Mouse (Mus musculus): ENCODE measurements around the gene Pdia2. TPM values are rescaled to one million over a fixed set of nuclear protein-coding genes. Genes with fewer than 3 reads are reported as not detected.

Pdia2 gene
- 0.15 TPM in 1 of 2 replicates, not detected in the other for polyA plus RNA-seq (2012; rRNA removed)

DNA sequence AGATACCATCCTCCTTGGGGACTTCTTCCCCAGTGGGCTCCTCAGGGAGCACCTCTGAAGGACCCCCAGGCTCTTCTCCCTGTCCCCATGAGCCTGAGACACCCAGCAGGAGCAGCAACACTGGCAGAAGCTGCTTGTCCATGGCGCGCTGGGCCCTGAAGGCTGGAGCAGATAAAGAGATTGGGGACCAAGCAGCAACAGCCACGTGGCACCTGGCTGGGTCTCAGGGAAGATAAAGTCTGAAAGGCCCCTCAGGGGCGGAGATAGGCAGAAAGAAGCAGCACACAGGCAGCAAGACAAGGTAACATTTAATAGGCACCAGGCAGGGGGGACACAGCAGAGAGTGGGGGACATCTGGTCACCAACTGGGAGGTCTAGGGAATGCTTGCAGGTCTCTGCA lies at the start of gene Pdia2:
TSS of gene Pdia2 (minus strand) at position 196 of the 400 bp plus-strand sequence.
- DNase-seq (ENCODE audit: low read depth) = no peak

DNA sequence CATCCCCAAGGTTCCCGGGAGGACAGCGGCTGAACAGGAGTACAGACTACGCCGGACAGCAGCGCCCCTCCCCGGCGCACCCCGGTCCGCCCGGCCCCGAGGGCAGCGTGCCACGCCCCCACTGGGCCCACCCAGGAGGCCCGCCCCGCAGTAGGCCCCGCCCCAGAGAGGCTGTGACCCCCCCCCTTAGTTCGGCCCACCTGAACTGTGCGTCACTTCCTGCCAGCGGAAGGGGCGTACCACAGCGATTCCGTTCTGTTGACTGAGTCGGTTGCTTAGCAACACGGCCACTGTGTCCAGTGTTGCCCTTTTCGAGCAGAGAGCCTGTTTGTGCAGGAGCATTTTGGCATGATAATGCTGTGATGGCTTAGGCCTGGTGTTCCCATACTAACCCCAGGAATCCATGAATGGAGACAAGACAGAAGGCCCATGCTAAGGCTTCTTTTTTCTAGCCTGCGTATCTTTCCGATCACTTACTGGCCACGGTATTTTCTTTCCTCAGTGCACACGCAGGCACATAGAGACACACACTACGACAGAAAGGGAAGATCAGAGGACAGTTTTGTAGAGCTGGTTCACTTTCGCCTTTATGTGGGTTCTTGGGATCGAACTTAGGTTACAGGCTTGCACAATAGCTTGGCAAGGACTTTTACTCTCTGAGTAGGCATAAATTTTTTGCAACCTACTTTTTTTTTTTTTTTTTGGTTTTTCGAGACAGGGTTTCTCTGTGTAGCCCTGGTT lies 45.4 kb upstream of the Pdia2 start, which contains the start of gene Fam234a:
TSS of gene Fam234a (minus strand) at position 142 of the 741 bp plus-strand sequence.
- DNase-seq (ENCODE audit: low read depth) = no peak

DNA sequence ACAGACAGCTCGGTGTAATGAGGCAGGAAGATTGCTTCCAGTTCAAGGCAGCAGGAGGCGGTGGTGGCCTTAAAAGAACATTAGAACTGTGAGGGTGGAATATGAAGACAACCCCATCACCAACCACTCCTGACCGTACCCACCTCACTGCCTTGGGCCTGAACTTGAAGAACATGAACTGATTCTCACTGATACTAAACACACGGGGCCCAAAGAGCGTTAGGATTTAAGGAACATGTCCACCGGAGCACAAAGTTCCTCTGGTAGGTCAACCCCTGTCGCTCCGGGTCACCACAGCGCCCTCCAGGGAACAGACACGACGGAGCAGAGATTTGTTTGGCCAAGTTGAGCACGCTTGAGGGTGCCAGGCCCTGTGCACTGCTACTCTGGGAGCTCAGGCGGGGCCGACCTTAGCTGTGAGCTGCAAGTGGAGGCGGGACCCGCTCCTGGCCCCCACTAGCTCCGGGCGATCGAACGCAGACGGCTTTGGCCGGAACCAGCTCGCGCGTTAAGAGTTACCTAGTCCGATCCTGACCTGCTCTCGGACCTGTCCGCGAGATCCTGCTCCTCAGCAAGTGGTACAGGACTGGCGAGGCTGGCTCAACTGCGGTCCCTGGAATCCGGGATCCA lies 44.7 kb upstream of the Pdia2 start:
- no peak for DNase-seq (ENCODE audit: low read depth)

DNA sequence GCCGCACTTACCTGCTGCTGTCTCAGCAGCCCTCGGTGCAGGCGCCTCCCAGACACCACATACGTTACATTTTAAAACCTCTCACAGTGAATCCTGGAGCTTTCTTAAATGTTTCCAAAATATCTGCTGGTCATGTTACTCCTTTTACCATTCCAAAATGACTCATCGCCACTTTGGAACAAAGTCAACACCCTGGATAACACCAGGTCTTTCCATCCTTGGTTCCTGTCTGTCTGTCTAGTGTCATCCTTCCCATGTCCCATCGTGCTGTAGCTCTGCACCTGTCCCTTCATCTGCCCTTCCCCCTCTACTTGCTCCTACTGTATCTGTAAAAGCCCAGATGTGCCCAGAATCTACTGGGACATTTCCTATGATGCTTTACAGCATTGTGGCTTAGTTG lies 42.1 kb upstream of the Pdia2 start:
- no peak for DNase-seq (ENCODE audit: low read depth)

DNA sequence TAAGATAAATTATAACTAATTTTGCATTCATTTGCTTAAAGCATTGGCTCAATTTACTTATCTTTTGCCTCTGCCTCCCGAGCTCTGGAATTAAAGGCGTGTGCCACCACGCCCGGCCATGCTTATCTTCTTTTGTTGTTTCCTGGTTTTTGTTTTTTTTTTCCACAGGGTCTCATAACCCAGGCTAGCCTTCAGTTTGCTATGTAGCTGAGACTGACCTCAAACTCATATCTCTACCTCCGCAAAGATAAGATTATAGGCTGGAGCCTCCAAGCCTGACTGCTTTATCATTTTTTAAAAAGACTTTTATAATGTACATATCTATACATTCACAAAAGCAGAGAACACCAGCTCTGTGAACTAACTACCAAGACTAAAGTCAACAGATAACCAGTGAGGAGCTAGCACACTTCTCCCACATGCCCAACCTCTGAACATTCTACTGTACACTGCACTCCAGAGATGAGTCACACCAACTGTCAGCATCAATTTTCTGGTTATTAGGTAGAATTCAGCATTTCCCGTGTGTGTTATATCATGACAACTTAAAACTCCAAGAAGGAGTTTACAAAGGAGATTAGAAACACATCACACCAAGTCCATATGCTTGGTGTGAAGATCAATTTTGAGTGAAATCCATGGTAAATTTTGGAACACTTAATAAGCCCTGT lies 41.4 kb upstream of the Pdia2 start:
- DNase-seq (ENCODE audit: low read depth) = no peak

DNA sequence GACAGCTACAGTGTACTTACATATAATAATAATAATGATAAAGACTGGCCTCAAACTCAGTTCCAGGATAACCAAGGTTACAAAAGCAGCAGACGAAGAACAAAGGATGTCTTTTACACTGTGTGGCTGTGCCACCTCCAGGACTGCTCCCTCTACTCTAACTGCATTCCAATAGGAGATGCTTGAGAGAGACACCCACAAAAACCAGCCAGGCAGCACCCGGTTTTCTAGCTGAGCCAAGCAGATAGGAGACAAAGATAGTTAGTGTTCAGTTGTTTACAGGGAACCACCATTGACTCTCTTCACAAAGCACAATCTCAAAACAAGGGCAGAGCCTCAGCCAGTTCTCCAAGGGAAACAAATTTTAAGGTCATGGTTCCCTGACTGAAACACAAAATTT lies 40.7 kb upstream of the Pdia2 start:
- DNase-seq (ENCODE audit: low read depth) = no peak

DNA sequence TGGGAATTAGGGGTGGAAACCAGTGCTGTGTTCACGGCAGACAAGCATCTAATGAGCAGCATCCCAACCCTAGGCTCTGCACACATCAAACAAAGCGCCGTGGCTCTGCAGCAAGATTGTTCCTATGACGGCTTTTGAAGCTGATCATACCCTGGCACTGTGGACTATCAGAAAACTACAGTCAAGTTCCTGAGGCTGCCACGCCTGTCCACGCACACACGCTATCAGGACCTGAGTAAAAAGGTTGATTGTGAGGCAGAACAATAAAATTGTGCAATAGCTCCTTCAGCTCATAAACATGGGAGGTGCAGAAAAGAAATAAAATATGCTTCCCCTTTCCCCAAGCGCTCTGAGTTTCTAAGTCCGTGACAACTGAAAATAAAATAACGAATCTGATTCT lies 38.8 kb upstream of the Pdia2 start:
- no peak for DNase-seq (ENCODE audit: low read depth)

DNA sequence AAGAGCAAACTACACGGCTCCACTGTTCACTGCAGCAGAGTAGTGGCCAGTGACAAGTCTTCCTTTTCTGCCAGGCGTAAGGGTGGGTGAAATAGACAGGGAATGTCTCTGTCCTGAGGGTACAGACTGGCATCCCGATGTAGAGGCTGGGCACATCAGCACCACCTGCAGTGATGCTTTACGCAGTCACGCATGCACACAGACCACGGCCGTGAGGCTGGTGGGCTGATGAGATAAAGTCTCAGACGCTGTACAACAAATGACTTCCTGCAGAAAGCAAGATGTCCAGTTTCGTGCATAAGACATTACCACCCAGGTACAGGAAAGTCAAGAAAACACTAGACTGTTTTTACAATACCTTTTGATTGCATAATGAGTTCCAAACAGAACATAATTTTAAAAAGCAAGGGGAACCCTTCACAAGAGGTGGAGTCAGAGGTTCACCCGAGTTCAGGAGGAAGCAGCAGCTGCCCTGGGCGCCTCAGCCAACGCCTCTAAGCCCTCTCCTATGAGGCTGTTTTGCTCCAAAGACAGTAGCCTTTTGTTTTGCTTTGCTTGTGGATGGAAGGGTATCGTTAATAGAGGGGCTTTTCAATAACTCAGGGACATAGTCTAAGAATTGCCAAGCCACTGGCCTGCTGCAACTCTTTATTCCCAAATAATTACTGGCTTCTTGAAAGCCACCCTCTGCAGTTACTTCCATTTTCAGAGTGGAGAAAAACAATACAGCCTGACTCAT lies 36.4 kb upstream of the Pdia2 start:
- DNase-seq (ENCODE audit: low read depth) = no peak

DNA sequence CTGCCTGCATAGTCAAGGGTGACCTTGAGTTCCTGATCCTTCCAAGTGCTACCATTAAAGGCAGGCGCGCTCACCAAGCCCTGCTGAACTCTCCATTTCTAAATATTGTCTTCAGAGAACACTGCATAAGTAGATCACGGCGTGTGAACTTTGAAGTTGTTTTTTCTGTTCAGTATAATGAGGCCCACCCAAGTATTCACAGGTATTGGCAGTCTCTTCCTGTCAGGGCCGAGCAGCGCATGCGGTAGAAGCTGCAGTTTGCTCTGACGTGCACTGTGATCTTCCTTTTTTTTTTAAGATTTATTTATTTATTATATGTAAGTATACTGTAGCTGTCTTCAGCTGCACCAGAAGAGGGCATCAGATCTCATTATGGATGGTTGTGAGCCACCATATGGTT lies 35.5 kb upstream of the Pdia2 start:
- DNase-seq (ENCODE audit: low read depth) = no peak

DNA sequence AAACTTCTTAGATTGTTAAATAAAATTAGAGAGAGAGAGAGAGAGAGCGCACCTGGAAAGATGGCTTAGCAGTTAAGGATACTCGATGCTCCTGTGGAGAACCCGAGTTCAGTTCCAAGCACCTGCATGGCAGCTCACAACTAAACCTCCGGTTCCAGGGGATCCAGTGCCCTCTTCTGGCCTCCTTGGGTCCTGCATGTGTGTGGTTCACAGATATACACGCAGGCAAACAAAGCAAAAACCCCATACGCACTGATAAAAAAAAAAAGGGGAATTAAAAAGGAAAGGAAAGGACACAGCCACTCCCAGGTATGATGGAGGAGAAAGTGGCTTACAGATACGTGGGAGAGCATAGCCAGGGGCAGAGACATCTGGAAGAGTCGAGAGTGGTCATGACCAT lies 34.0 kb upstream of the Pdia2 start:
- no peak for DNase-seq (ENCODE audit: low read depth)

DNA sequence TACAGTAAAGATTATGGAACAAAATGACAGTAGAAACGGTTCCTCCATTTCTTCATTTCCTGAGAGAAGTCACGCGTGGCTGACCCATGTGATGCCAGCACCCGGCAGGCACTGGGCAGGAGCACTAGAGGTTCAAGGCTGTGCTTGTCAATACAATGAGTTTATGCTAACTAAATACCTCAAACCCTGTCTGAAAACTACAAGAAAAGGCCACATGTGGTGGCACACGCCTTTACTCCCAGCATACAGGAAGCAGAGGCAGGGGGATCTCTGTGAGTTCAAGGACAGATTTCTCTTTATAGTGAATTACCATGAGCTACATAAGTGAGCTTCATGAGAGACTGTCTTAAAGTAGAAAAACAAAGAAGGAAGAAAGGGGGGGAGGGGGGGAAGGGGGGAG lies 32.3 kb upstream of the Pdia2 start:
- no peak for DNase-seq (ENCODE audit: low read depth)

DNA sequence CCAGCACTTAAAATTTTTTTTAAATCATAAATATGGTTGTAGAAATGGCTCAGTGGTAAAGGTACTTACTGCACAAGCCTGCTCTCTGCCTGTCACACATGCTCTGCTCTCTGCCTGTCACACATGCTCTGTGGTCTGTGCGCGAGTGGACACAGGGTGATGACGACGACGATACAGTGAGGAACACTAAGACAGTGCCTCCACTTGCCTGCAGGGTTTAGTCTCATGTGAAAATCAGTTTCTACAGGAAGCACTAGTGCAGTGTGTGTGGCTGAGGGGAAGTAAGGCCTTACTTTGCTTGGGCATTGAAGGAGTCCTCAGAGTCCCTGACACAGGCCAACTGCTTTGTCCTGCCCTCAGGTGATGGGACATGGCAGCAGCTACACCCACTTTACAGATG lies 30.9 kb upstream of the Pdia2 start:
- no peak for DNase-seq (ENCODE audit: low read depth)

DNA sequence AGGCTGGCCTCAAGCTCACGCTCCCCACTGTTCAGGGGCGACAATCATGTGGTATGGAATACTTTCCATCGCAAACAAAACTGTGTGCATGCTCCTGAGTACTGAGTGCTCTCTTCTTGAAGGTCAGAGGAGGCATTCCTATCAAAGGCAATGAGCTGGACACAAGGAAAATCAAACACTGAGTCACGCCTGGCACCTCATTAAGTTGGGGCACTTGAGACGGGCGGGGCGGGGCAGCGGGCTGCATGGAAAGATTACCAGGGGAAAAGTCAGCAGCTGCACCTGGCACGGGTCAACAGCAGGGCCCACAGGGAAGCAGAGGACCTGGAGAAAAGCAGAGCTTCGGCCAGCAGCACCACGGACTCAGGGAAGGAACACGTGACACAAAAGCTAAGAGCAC lies 26.3 kb upstream of the Pdia2 start:
- DNase-seq (ENCODE audit: low read depth) = no peak

DNA sequence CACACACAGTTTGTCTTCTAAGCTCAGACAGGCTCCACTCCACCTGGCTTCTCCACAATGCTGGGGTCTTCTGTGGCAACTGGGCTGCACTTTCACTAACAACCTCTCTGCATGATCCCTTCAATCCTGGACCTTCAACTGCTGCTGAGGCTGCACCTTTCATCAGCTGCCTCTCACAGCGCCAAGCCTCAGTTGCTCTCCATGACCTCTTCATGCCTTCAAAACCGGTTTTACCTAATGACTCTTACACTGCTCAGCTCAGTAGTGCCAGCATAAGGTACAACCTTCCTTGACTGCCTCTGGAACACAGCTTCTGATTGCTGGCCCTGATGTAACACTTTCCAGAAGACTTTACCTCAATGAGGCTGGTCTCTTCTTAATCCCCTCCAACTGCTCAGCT lies 22.6 kb upstream of the Pdia2 start:
- DNase-seq (ENCODE audit: low read depth) = no peak

DNA sequence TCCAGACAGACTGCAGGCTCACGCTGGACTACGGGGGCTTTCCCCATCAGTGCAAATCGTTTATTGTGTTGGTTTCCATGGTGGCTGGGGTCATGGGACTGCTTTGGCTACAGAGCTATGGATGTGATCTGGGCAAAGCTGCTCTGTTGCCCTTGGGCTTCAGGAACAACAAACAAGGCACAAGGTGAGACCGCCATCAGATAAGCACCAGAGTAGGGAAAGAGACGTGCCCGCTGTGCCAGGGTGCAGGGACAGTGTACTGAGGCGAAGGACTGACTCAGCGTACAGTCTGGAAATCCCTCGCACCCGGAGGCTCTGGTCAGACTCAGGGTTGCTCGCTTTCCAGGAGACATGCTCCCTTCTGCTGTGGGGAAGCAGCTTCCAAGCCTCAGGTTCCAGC lies 13.8 kb upstream of the Pdia2 start:
- DNase-seq (ENCODE audit: low read depth) = no peak

DNA sequence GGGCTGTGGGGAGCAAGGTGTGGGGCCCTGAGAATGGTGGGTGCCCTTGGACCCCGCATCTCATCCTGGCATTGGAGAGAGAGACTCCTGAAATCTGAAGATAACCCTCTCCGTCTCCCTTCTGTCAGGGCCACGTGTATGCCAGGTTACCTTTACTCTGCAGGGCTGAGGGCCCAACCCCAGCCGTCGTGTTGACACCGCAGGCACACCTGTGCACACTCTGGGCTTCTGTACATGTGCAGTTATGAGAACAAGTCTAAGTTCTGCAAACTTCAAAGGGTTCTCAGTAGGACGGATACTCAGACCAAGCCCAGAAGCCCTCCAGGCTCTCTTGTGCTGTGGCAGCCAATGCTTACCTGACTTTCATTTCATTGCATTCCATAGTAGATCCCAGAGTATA lies 13.4 kb upstream of the Pdia2 start:
- no peak for DNase-seq (ENCODE audit: low read depth)

DNA sequence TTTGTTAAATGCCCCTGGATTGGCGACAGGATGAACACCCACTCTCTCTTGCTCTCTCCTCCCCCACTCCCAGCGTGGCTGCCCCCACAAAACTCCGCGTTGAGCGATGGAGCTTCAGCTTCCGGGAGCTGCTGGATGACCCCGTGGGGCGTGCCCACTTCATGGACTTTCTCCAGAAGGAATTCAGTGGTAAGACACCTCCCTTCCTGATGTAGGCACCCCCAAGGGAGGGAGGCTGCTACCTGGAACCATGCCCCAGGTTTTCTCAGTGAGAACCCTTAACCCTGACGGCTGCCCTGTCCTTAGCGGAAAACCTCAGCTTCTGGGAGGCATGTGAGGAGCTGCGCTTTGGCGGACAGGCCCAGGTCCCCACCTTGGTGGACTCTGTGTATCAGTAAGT lies 8.8 kb upstream of the Pdia2 start, which contains the start of gene Arhgdig:
TSS of gene Arhgdig (minus strand) at position 101 of the 400 bp plus-strand sequence.
- DNase-seq (ENCODE audit: low read depth) = no peak

DNA sequence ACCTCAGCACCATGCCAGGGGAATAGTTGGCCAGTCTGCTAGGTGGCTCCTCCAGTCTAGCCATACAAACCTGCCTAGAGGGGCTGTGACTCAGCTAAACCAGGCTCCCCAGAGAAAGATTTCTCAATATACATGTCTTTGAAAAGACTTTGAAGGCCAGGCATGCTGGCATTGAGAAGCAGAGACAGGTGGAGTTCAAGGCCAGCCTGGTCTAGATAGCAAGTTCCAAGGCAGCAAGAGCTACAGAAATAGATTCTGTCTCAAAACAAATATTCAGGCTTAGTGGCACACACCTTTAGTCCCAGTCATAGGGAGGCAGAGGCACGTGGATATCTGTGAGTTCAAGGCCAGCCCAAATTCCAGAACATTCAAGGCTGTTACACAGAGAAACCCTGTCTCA lies 7.5 kb upstream of the Pdia2 start:
- no peak for DNase-seq (ENCODE audit: low read depth)

DNA sequence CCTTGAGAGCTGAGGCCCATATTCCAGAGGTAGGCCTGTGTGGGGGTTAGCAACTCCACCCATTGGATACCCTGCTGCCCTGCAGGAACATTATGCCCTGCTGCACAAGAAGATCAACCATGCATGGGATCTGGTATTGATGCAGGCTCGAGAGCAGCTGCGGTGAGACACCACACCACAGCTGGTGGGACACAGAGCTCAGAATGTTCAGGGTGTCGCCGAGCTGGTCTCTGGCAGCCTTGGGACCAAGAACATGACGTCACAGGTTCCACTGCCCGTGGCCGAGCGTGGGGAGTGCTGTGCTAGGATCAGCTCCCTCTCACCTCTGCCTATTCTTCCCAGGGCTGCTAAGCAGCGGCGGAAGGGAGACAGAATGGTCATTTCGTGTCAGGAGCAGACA lies 5.9 kb upstream of the Pdia2 start:
- DNase-seq (ENCODE audit: low read depth) = no peak

DNA sequence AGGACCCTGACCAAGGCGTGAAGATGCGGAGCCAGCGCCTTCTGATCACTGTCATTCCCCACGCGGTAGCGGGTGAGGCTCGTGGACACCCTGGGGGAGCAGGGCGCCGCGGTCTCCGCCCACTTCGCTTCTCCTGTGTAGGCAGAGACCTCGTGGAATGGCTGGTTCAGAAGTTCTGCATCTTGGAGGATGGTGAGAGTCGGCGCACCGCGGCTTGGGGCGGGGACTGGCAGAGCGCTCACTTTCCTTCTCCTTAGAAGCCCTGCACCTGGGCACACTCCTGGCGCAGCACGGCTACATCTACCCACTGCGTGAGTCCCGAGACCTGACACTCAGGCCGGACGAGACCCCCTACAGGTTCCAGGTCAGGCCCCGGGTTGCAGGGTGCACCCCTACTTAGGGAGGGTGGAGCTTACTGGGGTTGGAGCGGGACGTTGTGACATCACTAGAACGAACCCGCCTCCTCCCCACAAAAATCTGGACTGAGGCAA lies 4.5 kb upstream of the Pdia2 start:
- no peak for DNase-seq (ENCODE audit: low read depth)

DNA sequence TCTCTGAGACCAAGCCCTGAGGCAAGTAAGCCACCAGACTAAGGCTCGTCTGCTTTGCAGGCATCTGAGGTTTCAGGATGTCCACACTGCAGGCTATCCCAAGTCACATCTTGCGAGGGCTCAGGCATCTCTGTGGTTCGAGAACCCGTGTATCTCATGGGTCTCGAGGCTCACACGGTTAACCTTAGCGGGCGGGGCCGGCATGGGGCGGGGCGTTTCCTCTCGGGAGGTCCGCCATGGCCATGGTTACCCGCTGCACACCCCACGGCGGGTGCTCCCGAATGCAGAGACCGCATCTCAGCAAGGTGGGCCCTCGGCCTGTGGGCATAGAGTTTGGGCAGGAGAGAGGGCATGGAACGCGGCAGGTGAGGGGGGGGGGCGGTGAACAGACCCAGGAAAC lies 3.9 kb upstream of the Pdia2 start, which contains the start of gene Rgs11:
TSS of gene Rgs11 (plus strand) at position 215 of the 400 bp plus-strand sequence.
- DNase-seq (ENCODE audit: low read depth) = no peak

DNA sequence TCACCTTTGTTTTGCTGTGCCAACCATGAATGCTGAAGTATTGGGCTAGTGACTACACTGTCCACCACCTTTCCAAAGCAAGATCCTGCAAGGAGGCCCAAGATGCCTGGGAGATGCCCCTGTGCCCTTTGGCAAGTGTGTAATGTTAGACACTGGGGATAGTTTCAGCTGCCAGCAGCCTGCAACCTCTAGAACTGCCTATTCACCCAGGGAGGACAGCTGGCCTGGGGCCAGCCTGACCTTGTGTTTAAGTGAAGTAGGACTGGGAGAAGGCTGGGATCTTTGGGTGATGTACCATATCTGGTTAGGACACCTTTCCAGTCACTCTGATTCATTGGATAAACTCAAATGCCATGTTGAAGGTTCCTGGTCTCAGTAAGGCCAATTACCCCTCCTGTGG lies 3.1 kb upstream of the Pdia2 start:
- no peak for DNase-seq (ENCODE audit: low read depth)
